Mouse (Mus musculus) Muller cell, postnatal 12 days (primary cell): ENCODE data around the gene Ephb2.

Source experiments
- DNase-seq: peaks from one replicate; pipeline ENCODE4 v3.0.0-alpha.2; 2015; ENCODE audit errors: inconsistent ontology term

Gene Ephb2

DNA sequence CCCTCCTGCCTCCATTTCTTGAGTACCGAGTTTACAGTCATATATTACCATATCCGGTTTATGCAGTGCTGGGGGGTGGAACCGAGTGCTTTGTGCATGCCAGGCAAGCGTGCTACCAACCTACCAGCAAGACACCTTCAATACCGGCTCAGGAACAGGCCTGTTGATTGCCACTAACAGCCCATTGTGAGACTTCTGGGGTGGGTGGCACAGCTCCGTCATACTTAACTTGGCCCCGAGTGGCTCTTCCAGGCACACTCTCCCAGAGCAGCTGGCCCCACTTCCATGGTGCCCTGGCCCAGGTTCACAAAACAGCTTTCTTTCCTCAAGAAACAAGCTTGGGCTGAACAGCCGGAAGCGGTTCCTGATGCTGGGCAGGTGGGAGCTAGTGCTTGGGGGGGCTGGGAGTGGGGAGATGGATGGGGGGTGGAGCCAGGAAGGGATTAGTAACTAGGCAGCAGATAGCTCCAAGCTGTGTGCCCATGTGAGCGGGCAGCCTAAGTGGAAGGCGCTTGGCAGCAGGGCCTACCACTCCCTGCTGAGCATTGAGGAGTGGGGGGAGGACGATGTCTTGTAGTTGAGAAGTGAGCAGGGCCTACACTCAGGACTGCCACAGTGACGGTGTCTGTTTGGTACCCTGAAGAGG, 183.8 kb downstream of the Ephb2 start:
- DNase-seq = no peak

DNA sequence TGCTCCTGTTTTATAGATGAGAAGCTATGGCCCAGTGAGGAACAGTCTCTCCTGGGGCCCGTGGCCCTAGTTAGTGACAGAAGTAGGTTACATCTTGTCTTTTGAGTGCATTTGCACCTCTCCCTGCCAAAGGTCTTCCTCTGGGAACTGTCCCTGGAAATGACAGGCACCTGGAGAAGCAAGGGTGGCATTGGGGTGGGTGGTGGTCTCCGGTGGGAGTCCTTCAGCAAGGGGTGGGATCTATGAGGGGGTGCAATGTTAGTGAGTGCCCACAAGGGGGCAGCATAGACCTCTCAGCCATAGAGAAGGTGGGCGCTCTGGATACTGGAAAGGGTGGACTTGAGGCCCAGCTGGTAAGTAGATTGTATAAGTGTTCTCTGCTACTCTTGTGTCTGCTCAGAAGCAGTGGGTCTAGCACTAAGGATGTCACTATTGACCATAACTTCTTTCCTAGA, 184.4 kb downstream of the Ephb2 start:
- DNase-seq = no peak

DNA sequence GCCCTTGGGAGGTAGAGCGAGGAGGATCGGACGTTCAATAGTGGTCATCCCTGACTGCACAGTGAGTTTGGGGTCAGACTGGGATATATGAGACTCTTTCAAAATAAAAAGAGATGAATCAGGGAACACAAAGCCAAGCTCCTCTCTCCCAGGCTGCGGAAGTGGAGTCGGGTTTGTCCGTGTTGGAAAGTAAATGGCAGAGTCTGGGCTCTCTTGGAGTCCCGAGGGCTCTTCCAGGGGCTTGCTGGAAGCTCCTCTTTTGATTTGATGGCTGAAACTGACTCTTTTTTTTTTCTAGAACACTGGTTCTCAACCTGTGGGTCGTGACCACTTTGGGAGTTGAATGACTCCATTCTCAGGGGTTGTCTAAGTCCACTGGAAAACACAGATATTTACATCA, 185.5 kb downstream of the Ephb2 start:
- no peak for DNase-seq

DNA sequence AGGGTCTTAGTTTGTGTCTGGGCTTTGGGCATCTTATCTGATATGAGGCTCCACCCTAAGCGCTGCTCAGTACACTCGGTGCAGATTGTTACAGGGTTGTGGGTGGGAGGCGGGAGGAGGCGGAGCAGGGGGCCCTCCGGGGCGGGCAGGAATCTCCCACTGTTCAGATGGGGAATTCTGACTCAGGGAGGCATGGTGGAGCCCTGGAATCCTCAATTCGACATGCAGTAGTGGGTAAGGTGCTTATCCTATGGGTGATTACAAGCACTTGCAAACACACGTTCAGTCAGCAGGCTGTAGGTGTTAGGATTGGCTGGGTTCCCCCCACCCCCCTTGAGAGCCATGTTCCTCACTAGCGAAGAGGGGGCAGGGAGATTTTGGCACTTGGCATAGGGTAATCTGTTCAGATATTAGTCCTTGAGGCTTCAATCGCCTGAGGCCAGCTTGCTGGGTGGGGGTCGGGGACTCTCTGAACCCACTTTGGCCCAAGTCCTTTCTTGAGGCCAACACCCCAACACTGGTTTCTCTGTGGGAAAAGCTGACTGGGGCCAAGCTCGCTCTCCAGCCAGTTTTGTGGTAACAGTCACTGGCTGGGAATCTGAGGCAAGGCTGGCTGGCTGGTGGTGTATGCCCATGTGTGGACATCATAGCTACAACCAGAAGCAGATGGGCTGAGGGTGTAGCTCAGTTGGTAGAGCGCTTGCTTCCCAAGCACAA, 186.2 kb downstream of the Ephb2 start:
- peak; percentile 88 for DNase-seq

DNA sequence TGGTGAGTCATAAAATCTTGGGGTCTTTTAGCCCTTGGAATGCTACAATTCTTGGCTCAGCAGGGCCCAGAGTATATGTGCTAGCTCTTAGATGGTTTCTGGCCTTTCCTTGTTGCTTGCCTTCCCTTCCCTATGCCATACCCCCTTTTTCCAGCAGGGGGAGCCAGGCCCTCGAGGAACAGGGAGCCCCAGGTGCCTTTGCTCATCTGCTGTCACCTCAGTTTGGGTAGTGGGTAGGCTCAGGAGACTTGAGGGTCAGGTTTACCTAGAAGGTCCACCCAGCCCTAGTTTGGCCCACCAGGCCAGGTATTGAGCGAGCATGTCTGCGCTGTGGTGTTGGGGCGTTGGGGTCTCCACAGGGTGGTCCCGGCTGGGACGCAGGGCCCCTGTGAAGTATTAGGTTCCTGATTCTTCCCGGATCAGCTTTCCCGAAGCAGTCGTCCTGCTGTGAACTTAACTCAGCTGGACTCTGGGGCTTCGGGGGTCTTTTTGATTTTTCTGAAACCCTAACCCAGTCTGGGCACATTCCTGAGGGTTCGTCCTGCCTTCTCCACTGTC, 186.8 kb downstream of the Ephb2 start:
- DNase-seq = peak; percentile 70

DNA sequence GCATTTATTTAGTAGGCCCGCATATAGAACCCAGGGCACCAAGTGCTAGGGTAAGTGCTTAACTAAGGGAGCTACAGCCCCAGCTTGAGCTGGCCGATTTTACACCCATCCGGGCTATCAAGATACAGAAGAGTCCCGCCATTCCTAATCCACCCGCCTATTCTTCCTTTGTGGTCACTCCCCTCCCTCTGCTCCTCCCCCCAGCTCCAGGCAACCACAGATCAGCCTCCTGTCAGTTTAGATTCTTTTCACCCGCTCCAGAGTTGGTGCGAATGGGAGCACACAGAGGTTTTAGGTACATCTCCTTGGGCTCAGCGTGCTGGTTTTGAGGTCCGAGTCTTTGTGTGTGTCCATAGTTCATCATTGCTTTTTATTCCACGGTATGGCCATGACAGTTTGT, 196.9 kb downstream of the Ephb2 start:
- peak; percentile 83 for DNase-seq

DNA sequence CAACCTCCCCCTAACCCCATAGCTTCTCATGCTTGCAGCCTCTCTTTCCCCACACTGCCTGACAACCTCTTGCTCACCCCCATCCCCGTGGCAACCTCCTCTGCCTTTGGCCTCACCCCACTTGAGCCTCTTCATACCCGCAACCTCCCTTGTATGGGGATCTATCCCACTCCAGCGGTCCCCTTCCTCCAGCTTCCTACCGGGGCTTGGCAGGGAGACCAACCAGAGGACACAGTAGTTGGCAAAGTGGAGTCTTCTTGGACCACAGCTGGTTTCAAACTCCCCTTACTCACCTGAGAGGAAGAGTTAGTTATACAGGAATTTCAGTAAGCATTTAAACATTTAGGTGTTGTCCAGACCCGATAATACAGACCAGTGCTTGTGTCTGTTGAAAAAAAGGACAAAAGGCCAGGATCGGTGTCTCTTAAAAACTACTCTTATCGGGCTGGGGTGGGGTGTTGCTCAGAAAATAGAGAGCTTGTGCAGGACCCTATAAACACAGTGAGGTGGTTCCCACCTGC, 197.5 kb downstream of the Ephb2 start:
- no peak for DNase-seq

DNA sequence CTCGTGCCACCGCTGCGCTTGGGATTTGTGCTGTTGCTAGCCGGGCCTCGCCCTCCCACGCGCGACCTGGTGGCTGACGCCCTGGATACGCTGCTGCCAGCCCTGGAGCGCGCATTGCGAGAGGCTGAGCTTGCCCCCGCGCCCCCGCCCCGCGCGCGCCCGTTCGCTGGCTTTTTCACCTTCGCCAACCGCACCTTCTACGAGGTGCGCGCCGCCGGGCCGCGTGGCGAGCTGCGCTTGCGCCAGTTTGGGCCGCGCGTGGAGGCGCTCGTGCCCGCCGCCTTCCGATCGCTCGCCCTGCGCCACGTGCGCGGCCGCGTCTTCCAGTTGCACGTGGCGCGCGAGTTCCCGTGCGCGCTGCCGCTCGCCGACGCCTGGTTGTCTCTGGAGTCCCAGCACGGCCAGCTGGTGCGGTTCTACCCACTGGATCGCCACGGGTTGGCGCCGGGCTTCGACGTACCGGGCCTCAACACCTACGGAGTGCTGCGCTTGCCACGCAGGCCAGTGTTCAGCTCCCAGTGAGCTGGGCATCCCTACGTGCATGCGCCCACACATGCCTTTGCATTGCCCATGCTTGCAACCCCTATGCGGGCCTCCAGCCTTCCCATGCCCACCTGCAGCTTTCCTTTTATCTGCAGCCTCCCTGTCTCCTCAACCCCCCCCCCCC, 198.1 kb downstream of the Ephb2 start:
- peak; percentile 55 for DNase-seq

DNA sequence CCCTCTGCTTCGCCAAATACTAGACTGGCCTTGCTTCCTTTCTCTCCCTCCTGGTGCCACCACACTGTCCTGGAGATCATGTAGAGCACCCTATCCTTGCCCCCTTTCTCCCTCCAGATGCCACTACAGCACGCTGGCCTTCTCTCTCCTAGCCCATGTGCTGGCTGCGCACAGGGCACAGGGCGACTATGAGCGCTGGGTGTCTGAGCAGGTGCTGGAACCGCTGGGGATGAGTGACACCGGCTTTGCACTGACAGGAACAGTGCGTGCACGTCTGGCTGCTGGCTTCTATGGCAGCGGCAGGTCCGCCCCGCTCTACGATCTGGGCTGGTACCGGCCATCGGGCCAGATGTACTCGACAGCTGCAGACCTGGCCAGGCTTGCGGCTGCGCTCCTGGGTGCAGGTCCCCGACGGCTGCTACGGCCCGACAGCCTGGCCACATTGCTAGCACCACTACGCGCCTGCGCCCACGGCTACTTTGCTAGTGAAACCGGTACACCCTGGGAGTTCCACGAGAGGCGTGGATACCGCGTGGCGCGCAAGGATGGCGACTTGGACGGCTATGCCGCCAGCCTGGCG, 198.7 kb downstream of the Ephb2 start:
- DNase-seq = no peak

DNA sequence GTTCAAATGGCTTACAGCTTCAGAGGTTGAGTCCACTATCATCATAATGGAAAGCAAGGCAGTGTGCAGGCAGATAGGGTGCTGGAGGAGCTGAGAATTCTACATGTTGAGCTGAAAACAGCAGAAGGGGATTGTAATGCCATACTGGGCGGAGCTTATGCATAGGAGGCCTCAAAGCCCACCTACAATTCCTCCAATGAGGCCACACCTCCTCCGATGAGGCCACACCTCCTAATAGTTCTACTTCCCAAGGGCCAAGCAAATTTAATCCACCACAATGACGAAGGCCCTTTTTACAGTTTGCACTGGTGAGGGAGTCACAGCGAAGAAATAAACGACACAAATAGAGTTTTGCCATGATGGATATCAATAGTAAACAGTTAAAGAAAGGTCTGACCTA, 199.3 kb downstream of the Ephb2 start:
- DNase-seq = no peak

DNA sequence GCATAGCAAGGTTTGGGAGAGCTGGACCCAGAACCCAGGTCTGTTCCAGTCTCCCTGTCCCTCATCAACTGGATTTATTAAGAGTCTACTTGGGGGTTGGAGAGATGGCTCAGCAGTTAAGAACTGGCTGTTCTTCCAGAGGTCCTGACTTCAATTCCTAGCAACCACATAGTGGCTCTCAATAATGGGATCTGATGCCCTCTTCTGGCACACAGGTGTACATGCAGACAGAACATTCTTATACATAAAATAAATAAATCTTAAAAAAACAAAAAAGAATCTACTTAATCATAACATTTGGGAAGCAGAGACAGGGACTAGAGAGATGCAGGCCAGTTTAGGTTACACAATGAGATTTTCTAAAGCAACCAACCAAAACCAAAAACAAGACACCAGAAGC, 199.8 kb downstream of the Ephb2 start:
- DNase-seq = no peak

DNA sequence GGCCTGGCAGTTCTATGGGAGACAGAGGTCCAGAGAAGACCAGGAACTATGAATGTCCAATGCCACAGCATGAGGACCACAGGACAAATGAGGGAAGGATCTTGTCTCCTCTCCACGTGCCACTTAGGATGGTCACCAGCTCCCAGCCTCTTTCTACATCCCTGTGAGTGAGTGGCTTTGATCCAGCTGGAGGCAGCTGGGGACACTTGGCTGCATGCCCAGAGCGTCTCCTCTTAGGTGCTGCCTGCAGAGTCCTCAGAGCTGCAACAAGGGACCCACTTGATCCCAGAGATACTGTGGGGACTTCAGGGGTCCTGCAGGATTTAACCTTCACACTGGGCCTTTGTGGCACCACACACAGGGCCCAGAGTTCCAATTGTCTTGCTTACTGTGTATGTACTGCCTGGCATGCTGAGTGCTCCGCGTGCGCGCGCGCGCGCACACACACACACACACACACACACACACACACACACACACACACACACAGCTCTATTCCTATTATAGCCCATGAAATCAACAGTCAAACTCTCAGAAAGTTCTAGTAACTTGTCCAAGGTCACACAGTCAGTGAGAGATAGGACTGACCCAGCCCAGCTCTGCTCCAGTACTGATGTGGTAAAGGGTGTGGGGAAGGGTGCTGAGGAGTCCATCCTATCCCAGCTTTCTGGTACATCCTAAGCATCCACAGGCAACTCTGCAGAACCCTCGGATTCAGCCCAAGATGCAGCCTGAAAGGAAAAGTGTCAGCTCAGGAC, 204.4 kb downstream of the Ephb2 start:
- peak; percentile 26 for DNase-seq

DNA sequence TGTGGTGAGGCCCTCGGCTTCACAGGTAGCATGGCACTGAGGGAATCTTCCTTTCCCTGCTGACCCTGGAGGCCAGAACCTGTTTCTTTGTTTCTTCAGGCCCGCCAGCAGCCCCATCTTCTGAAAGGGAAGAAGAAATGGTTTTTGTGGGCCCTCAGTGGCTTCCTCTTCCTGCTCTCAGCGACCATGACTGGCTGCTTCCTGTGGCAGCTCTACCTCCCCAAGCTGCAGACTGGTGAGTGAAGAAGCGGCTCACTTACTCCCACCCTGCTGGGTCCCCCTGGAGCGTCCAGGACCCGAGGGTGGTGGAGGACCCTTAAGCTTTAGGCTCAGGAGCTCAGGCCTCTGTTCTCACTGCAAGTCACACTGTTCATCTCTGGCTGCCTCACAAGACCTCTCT, 209.2 kb downstream of the Ephb2 start:
- no peak for DNase-seq

DNA sequence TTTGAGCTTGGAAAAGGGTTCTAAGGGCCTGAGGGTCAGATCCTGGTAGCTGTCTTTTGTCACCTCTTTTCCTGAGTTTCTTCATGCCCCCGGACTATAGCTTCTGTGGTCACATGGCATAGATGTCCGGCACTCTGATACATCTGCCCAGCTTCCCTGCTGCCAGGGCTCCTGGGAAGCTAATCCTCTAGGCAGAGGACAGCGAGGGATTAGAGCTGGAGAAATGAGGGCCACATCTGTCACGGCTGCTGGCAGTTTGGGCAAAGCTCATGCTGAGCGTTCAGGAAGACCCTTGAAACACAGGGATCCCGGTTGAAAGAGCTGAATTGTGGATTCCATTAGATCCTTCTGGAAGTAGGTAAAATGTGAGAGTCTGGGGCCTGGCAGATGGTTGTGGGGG, 213.4 kb downstream of the Ephb2 start, which contains the start of gene Lactbl1:
Lactbl1 (plus strand) TSS at position 234 of the 400 bp plus-strand sequence.
- DNase-seq = no peak

DNA sequence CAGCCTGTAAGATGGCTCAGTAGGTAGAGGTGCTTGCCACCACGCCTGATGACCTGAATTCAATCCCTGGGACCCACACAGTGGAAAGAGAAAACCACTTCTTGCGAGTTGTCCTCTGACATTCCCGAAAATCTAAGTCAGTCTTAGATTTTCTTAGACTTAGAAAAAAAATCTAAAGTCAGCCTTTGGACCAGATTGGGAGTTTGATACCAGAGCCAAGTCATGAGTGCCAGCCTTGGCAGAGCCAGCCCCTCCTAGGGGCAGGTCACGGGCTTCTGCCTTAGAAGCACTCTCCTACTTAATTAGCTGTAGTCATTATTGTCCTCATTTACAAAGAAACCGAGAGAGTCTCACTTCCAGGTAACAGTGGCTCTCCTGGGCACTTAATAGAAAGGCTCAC, 213.8 kb downstream of the Ephb2 start:
- DNase-seq = no peak

DNA sequence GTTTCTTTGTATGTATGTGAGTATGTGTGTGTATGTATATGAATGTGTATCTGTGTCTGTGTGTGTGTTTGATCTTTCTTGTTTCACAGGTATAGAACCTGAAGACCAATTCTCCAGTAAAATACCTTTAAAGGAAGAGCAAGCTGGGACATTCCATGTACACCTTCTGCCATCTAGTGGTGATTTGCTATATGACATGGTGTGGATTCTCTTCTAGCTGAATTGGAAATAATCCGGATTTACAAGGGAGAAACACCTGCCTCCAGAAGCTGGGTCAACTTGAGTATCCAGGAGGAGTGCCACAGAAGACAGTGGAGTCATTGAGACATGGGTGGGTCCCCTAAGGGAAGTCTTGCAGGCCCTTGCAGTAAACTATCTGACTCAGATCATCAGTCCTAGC, 214.5 kb downstream of the Ephb2 start:
- DNase-seq = peak; percentile 61

DNA sequence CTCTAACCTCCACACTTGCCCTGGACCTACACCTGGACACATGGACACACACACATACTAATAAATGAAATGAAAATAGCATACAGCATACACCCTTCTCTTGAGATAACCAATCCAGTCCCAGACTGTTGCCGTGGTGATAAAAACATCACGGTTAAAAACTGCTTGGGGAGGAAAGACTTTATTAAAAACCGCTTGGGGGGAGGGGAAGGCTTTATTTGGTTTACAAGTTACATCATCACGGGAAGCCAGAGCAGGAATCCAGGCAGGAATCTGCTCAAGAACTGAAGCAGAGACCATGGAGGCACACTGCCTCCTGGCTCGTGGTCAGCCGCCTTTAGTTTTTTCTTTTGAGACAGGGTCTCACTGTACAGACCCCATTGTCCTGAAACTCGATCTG, 222.1 kb downstream of the Ephb2 start:
- no peak for DNase-seq

DNA sequence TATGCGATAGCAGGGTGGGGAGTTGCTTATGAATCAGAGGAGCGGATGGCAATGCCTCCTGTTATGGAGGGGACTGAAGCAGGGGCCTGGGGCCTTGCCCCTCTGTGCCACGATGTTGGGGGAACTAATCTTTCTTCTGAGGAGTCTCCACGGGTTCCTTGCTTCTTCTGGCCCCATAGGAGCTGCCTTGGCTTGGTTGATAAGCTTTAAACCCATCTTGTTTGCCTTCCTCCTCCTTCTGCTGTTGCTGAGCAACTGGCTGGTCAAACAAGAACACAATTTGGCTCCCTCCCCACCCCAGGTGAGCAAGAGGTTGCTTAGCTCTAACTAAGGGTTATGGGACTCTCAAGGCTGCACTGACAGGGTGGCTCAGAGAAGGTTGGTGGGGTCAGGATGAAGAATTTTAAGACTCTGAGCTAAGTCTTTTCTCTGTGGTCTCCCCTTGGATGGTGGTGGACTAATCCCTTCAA, 225.4 kb downstream of the Ephb2 start, which contains the start of gene Tex46:
Tex46 (plus strand) TSS at position 51 of the 470 bp plus-strand sequence.
- no peak for DNase-seq

DNA sequence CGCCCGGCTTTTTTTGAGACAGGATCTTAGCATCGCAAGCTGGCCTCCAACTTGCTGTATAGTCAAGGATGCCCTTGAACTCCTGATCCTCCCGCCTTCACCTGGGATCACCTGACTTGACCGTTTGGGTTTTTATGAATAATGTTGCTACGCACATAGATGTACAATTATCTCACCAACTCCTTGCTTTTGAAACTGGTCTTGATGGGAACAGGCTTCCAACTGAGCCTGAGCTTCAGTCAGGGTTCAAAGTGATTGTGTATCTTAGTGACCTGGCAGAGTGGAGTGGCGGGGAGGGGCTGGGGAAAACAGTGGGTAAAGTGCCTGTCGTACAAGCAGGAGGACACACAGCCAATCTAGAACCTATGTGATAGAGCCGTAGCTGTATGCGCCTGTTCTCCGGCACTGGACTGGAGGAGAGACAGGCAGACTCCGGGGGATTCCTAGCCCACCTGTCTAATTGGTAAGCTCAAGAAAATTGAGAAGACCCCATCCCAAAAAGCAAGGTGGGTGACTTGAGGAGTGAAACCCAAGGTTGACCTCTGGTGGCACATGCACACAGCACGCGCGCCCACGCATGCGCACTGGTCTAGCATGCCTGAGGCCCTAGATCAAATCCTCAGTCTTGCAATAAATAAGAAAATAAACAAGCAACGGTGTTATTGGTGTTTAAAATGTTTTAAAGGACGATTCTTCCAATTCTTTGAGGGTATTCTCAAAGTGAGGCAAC, 229.9 kb downstream of the Ephb2 start:
- DNase-seq = no peak

DNA sequence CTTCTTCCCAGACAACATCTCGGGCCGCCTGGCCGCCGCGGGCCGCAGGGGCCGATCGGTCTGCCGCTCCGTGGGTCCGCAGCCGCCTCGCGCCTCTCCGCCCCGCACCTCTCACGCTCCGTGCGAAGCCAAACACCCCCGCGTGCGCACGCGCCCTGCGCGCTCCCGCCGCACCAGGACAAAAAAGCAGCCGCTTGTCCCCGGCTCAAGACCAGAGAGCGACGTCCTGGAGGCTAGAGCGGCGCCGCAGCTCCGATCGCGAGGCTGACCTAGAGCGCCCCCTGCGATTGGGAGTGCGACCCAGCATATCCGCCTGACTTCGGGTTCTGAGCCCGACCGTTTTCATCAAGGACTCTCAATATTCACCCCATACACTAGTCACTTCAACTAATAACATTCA, 233.2 kb downstream of the Ephb2 start, which contains the start of gene Kdm1a:
Kdm1a (minus strand) TSS at position 156 of the 400 bp plus-strand sequence.
- peak; percentile 95 for DNase-seq
